Mouse (Mus musculus) adrenal gland, adult 8-10 months (tissue): ENCODE results near the gene 5031410I06Rik. TPM values are rescaled to one million over a fixed set of nuclear protein-coding genes. Genes with fewer than 3 reads are reported as not detected.
"Not testable (repeated sequence)": the region's sequence is repeated elsewhere in the genome, so short reads cannot be mapped to it uniquely, and the experiment has no call there.

Experiments
- DNase-seq: peaks from one replicate; pipeline ENCODE4 v3.0.0; 2022
- total RNA-seq, 4 experiments: library from RNA; stranded (reverse); gene quantifications; 2 replicates each; pipeline ENCODE4 v1.2.4; 2022

The 5031410I06Rik gene
- under 1 TPM in 1 of 4 experiments, not detected in 3; 0.10 TPM for total RNA-seq

GRCm38 (mm10) chr5:26105262-26105661, at the start of gene 5031410I06Rik:
5031410I06Rik (minus strand) TSS chr5:26105362.
- not testable (repeated sequence) for DNase-seq

GRCm38 (mm10) chr5:26142891-26143290, 37.7 kb upstream of the 5031410I06Rik start:
- DNase-seq: no peak

- not testable (repeated sequence) for DNase-seq
These were observed 16.2 kb upstream of the 5031410I06Rik start, which contains the start of gene Gm10220 for GRCm38 (mm10) chr5:26121321-26121720. Gm10220 (minus strand) TSS chr5:26121421.

- not testable (repeated sequence) for DNase-seq
These were observed 16.0 kb downstream of the 5031410I06Rik start, which contains the start of gene Gm10471 for GRCm38 (mm10) chr5:26089191-26089590. Gm10471 (minus strand) TSS chr5:26089291.

GRCm38 (mm10) chr5:26079023-26079422, 26.1 kb downstream of the 5031410I06Rik start:
- not testable (repeated sequence) for DNase-seq

GRCm38 (mm10) chr5:26070716-26071115, 34.4 kb downstream of the 5031410I06Rik start:
- DNase-seq: no peak

- not testable (repeated sequence) for DNase-seq
These were observed 46.7 kb downstream of the 5031410I06Rik start, which contains the start of gene Gm7347 for GRCm38 (mm10) chr5:26058481-26058880. Gm7347 (minus strand) TSS chr5:26058581.

Other genes starting within 250 kb of the 5031410I06Rik start
- gene Gm21663, start 163.0 kb downstream of the 5031410I06Rik start, total RNA-seq: not detected
- under 1 TPM in 2 of 4 experiments, not detected in 2; 0.15 to 0.17 TPM for gene Gm21671, start 150.9 kb downstream of the 5031410I06Rik start, total RNA-seq
- gene Gm21680, start 132.7 kb downstream of the 5031410I06Rik start, total RNA-seq: not detected
- gene Gm21698, start 116.7 kb downstream of the 5031410I06Rik start, total RNA-seq: not detected
- not detected for gene Gm1979, start 100.6 kb downstream of the 5031410I06Rik start, total RNA-seq
- not detected for gene Gm5862, start 82.4 kb downstream of the 5031410I06Rik start, total RNA-seq
- gene Speer4a, start 65.8 kb downstream of the 5031410I06Rik start, total RNA-seq: under 1 TPM in 1 of 4 experiments, not detected in 3; 0.20 TPM
- gene Gm7347, start 46.8 kb downstream of the 5031410I06Rik start, total RNA-seq: under 1 TPM in 1 of 4 experiments, not detected in 3; 0.10 TPM
- not detected for gene Gm10471, start 16.1 kb downstream of the 5031410I06Rik start, total RNA-seq
- not detected for gene Gm10220, start 16.1 kb upstream of the 5031410I06Rik start, total RNA-seq
- gene Gm7361, start 152.3 kb upstream of the 5031410I06Rik start, total RNA-seq: under 1 TPM; 0.18 to 0.66 (median 0.28) TPM